Mouse (Mus musculus) cerebellum, adult 11-12 months (tissue): Measurements from ENCODE around the gene Tmppe.

ENCODE experiments used
- DNase-seq: peaks from one replicate; pipeline ENCODE4 v3.0.0; 2022

Tmppe gene

GRCm38 (mm10) chr9:114395258-114395657 lies 5.6 kb upstream of the Tmppe start:
- no peak for DNase-seq

- no peak for DNase-seq
Observed at GRCm38 (mm10) chr9:114399680-114400079, 1.2 kb upstream of the Tmppe start.

GRCm38 (mm10) chr9:114400588-114400948 lies 337 bp upstream of the Tmppe start:
- DNase-seq: no peak

GRCm38 (mm10) chr9:114401685-114402080 lies 778 bp downstream of the Tmppe start:
- DNase-seq: peak; percentile 34

GRCm38 (mm10) chr9:114407676-114408075 lies 6.8 kb downstream of the Tmppe start:
- no peak for DNase-seq

GRCm38 (mm10) chr9:114410313-114410862 lies 9.5 kb downstream of the Tmppe start:
- DNase-seq: no peak

- no peak for DNase-seq
Observed at GRCm38 (mm10) chr9:114411295-114411694, 10.4 kb downstream of the Tmppe start.

- no peak for DNase-seq
Observed at GRCm38 (mm10) chr9:114412406-114412805, 11.5 kb downstream of the Tmppe start.

- no peak for DNase-seq
Observed at GRCm38 (mm10) chr9:114413866-114414265, 13.0 kb downstream of the Tmppe start.

- DNase-seq: peak; percentile 23
Observed at GRCm38 (mm10) chr9:114415701-114416100, 14.8 kb downstream of the Tmppe start.

GRCm38 (mm10) chr9:114416646-114417517 lies 16.0 kb downstream of the Tmppe start:
- DNase-seq: no peak

GRCm38 (mm10) chr9:114418187-114418586 lies 17.3 kb downstream of the Tmppe start:
- DNase-seq: no peak

GRCm38 (mm10) chr9:114420443-114420842 lies 19.5 kb downstream of the Tmppe start:
- DNase-seq: no peak

- DNase-seq: no peak
Observed at GRCm38 (mm10) chr9:114421045-114421444, 20.1 kb downstream of the Tmppe start.

GRCm38 (mm10) chr9:114421797-114422196 lies 20.9 kb downstream of the Tmppe start:
- no peak for DNase-seq

- DNase-seq: no peak
Observed at GRCm38 (mm10) chr9:114425576-114425975, 24.7 kb downstream of the Tmppe start.

- no peak for DNase-seq
Observed at GRCm38 (mm10) chr9:114426201-114426600, 25.3 kb downstream of the Tmppe start.

GRCm38 (mm10) chr9:114427425-114427824 lies 26.5 kb downstream of the Tmppe start:
- DNase-seq: no peak

- no peak for DNase-seq
Observed at GRCm38 (mm10) chr9:114428103-114428834, 27.4 kb downstream of the Tmppe start.

GRCm38 (mm10) chr9:114435668-114436067 lies 34.8 kb downstream of the Tmppe start:
- DNase-seq: no peak

GRCm38 (mm10) chr9:114440548-114440947 lies 39.6 kb downstream of the Tmppe start:
- DNase-seq: no peak

GRCm38 (mm10) chr9:114442225-114442624 lies 41.3 kb downstream of the Tmppe start:
- DNase-seq: no peak

- DNase-seq: no peak
Observed at GRCm38 (mm10) chr9:114442893-114443292, 42.0 kb downstream of the Tmppe start.

GRCm38 (mm10) chr9:114443351-114443750 lies 42.4 kb downstream of the Tmppe start:
- no peak for DNase-seq
